Mouse (Mus musculus) hindbrain, embryonic 14.5 days (tissue): ENCODE measurements at regions not wholly inside any gene's neighbourhood (a gene's known extent, or its start where the extent isn't known, plus 50 kb on each side); places are given as distances from the start of the nearest gene placed in this dataset.
"Not testable (repeated sequence)": the region's sequence is repeated elsewhere in the genome, so short reads cannot be mapped to it uniquely, and the experiment has no call there.

ENCODE experiments used
- ATAC-seq: fragments of 200-750 bp; cut with Nextera tagmentation; 2 replicates; pipeline ENCODE4 v1.8.0; 2017; ENCODE audit warnings: moderate number of reproducible peaks, mild to moderate bottlenecking, moderate TSS enrichment, moderate library complexity; ENCODE audit not compliant: low FRiP score
- DNase-seq: peaks from one replicate; pipeline ENCODE4 v3.0.0-alpha.2; 2015; ENCODE audit warnings: low spot score
- H3K27ac ChIP-seq: fragments of 300-500 bp; sonication (generic); 2 replicates; pipeline ENCODE4 v1.5.1; 2014; ENCODE audit warnings: mild to moderate bottlenecking, moderate library complexity
- H3K27me3 ChIP-seq: fragments of 300-500 bp; sonication (generic); 2 replicates; pipeline ENCODE4 v1.6.1; 2014; ENCODE audit warnings: mild to moderate bottlenecking, low read length, mixed read lengths; ENCODE audit not compliant: control insufficient read depth, insufficient read depth
- H3K36me3 ChIP-seq: fragments of 300-500 bp; sonication (generic); replicated peaks from 2 replicates; pipeline ENCODE4 v1.6.1; 2014; ENCODE audit not compliant: control insufficient read depth, insufficient read depth
- H3K4me1 ChIP-seq: fragments of 300-500 bp; sonication (generic); replicated peaks from 2 replicates; pipeline ENCODE4 v1.6.1; 2014; ENCODE audit warnings: antibody characterized with exemption, low read length, mixed read lengths; ENCODE audit not compliant: control insufficient read depth, insufficient read depth
- H3K4me2 ChIP-seq: fragments of 300-500 bp; sonication (generic); replicated peaks from 2 replicates; pipeline ENCODE4 v1.6.1; 2014; ENCODE audit warnings: mild to moderate bottlenecking, moderate library complexity
- H3K4me3 ChIP-seq: fragments of 300-500 bp; sonication (generic); replicated peaks from 2 replicates; pipeline ENCODE4 v1.5.1; 2014; ENCODE audit warnings: mild to moderate bottlenecking, low read length
- H3K9ac ChIP-seq: fragments of 300-500 bp; sonication (generic); 2 replicates; pipeline ENCODE4 v1.6.1; 2014
- H3K9me3 ChIP-seq: fragments of 300-500 bp; sonication (generic); 2 replicates; pipeline ENCODE4 v1.6.1; 2016; ENCODE audit warnings: low read length; ENCODE audit not compliant: control insufficient read depth
- WGBS: fragments of 180-500 bp; shearing (Covaris S2); extraction: QIAGEN DNeasy Blood & Tissue Kit; methylation state at CpG from one replicate; pipeline ENCODE4 v1.1.7; 2014; 5-methylcytosine and 5-hydroxymethylcytosine counted together

DNA sequence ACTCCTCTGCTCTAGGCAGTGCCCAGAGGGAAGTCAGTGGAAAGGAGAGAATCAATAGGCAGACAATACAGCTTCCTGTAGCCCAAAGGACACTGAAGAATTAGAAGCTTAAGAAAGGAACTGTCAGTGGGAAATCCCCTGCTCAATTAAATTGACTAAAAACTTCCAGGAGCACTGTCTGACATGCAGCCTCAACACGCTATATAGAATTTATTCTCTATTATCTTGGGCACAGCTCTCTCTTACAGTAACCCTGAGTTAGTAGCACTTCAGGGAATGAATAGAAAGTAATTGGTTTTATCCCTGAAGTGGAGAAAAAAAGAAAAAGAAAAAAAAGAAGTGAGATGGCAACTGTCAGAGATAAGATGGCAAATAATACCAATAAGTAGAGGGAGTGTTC is 117.6 kb upstream of the Tacr1 start:
- DNase-seq (no peak), ATAC-seq (no peak)
- WGBS, result 44% methylated on average over 1 of the region's 1 CpGs
- Histone ChIP-seq H3K4me3 (no peak overlapping the region), H3K4me2 (no peak overlapping the region), H3K27ac (no peak overlapping the region; the same call in 1 of the 2 replicates), H3K9me3 (no peaks in the 10 kb centered on the region), H3K36me3 (no peaks in the 10 kb centered on the region), H3K4me1 (0 out of 2 replicates have a peak, but pooled peaks cover 2% of the 10 kb centered on the region), H3K9ac (no peak overlapping the region), H3K27me3 (no peaks in the 10 kb centered on the region)

DNA sequence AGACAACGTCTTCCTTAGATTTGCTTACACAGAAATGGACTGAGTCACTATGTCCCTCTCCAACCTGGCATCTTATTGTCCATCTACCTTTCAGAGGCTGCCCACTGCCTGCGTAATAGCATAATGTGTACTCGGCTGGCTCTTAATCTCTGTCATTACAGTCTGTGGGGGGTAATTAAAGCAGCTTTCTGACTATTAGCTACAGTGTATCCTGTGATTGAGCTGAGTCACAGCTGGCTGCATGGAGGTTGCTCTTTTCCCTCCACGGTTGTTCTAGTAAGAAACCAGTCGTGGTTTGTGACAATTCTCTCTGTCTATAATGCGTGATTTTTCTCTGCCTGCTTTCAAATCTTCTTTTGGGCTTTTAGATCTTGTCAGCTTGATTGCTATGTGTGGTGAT is 116.9 kb upstream of the Tacr1 start:
- 31% methylated on average over 6 of the region's 6 CpGs for WGBS
- H3K27ac ChIP-seq, result peak overlapping the region; percentile 11

DNA sequence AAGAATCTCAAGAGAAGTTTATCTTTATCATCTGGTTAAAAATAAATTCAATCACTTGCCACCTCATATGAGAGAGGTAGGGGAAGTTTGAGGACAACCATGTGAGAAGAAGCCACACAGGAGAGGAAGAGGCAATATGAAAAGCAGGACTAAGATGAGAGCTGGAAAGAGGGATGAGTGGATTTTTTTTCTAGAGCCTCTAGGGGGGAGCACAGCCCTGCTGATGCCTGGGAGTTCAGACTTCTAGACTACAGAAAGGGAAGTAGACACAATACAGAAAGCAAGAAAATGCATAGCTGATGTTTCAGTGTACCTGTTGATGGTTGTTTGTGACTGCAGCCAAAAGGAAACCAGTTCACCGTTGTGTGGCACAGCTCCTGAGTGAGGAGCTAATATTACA is 108.6 kb upstream of the Tacr1 start:
- ATAC-seq, result no peak
- Histone ChIP-seq H3K27ac (no peak overlapping the region), H3K9ac (no peak overlapping the region), H3K36me3 (no peaks in the 10 kb centered on the region), H3K9me3 (no peaks in the 10 kb centered on the region), H3K4me3 (no peak overlapping the region), H3K27me3 (no peaks in the 10 kb centered on the region), H3K4me1 (no peaks in the 10 kb centered on the region), H3K4me2 (no peak overlapping the region)
- WGBS, result 100% methylated on average over 1 of the region's 1 CpGs
- no peak for DNase-seq

More for the DNA sequence above, 116.9 kb upstream of the Tacr1 start:
- DNase-seq, result peak; percentile 39
- no peak overlapping the region for H3K4me2 ChIP-seq
- no peaks in the 10 kb centered on the region for H3K9me3 ChIP-seq
- no peaks in the 10 kb centered on the region for H3K27me3 ChIP-seq
- H3K36me3 ChIP-seq, result no peaks in the 10 kb centered on the region
- ATAC-seq, result peak; percentile 64; the same call in 1 of the 2 replicates
- no peak overlapping the region for H3K9ac ChIP-seq
- H3K4me1 ChIP-seq, result 0 out of 2 replicates have a peak, but pooled peaks cover 2% of the 10 kb centered on the region
- H3K4me3 ChIP-seq, result no peak overlapping the region

DNA sequence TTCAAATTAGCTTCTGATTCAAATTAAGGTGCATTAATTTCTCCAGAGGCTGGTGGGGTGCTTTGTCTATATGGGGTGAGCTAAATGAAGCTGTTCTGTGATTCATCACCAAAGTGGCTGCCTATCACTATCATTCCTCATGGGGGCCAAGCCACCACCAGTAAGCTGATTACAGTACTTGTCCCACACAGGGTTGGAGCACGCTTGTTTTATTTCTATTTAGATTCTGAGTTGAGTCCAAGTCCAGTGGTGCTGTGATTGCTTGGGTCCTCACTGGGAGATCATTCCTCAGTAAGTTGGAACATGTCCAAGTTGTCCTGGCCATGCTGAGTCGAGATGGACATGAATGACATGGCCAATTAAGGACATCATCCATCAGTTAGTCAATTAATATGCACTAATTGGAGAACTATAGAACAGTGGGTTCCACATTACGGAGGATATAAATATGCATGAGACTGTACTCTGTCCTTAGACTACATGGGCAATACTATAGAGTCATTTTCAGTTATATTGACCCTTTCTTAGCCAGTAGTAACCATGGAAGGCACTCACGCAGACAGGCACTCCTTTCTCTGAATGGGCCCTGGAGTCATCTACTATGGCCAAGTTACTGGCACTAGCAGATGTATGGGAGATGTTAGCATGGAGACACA is 105.3 kb upstream of the Tacr1 start:
- no peaks in the 10 kb centered on the region for H3K4me1 ChIP-seq
- H3K27ac ChIP-seq, result no peak overlapping the region
- no peaks in the 10 kb centered on the region for H3K27me3 ChIP-seq
- no peaks in the 10 kb centered on the region for H3K9me3 ChIP-seq
- no peak overlapping the region for H3K4me2 ChIP-seq
- H3K4me3 ChIP-seq, result no peak overlapping the region
- DNase-seq, result peak; percentile 63
- H3K9ac ChIP-seq, result no peak overlapping the region
- H3K36me3 ChIP-seq, result no peaks in the 10 kb centered on the region
- 43% methylated on average over 4 of the region's 4 CpGs for WGBS
- peak; percentile 89 for ATAC-seq

DNA sequence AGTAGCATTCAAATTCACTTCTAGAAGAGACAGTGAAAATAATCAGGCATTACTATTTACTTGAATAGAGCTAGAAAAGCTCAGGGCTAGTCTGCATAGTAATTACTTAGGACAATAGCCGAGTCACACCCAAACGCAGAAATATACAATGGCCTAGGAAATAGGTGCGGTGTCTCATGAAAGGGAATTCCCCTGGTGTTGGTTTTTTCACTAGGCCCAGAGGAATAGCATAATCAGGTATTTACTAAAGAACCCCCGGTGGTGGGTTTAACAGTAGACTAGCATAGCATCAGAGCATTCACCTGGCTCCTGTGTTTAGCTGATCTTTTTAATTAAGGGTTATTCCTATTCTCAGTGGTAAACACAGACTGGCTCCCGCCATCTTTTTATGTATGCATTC is 99.9 kb upstream of the Tacr1 start:
- WGBS, result 66% methylated on average over 5 of the region's 5 CpGs
- H3K27me3 ChIP-seq, H3K4me1 ChIP-seq, DNase-seq, H3K36me3 ChIP-seq, H3K27ac ChIP-seq, H3K4me3 ChIP-seq, H3K4me2 ChIP-seq, ATAC-seq, H3K9ac ChIP-seq, H3K9me3 ChIP-seq: not testable (repeated sequence)

DNA sequence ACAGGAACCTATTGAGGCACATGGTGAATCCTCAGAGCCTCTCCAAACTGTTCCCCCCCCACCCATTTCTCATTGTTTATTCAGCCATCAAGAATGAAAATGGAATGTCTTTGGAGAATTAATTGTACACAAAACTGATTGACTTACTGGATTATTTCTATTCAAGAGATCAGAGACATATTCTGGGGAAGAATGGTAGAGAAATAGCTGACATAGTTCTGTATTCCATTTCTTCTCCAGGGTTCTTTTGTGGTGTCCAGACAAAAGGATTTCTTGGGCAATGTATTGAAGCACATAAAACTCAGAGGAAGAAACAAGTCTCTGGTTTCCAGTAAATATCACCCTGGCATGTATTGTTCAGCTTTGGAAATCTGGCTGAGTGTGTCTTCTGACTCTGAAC is 88.4 kb upstream of the Tacr1 start:
- Histone ChIP-seq H3K9me3 (no peaks in the 10 kb centered on the region), H3K27me3 (no peaks in the 10 kb centered on the region), H3K27ac (no peak overlapping the region), H3K4me1 (no peaks in the 10 kb centered on the region), H3K9ac (no peak overlapping the region), H3K4me2 (no peak overlapping the region), H3K36me3 (no peaks in the 10 kb centered on the region), H3K4me3 (no peak overlapping the region)
- DNase-seq (no peak), ATAC-seq (no peak)
